Comparison of ENCODE assay signal across 8 mouse cellular contexts in the genomic region with DNA sequence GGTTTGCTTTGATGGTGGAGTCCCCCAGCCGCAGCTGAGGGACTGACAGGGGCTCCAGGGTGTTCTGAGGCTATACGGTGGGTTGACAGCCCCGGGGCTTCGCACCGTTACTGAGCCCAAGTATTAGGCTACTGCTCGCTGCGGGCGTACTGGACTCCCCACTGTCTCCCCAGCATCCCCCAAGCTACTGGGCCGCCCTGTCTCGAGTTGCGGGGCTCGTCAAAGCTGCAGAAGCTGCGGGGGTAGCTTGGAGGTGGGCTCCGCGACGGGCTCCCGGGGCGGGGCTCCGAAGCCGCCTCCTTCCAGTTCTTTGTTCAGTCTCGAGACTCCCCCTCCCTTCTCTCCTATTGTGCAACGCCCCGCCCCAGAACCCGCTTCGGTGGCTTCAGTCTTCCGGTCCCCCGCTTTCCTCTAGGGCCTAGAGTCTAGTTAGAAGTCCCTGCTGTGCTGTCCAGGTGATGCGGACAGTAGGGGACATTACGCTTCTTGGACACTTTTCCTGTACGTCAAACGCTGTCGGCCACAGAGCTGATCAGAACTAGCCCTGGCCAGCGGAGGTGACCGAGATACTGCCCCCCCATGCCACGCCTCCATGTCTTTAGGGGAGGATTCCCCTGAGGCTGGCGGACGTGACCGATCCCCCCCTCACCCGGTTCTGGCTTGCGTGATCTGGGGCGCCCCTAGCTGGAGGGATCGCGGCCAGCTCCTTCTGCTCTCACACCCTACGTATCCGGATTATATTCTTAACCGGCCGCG. TPM values are rescaled to one million over a fixed set of nuclear protein-coding genes. Genes with fewer than 3 reads are reported as not detected.
DNase-seq lines count a peak whose midpoint lies in the region; ATAC-seq lines count a peak whose summit lies in the region.

No protein-coding gene starts in this region.

- no peaks in the 10 kb centered on the region for H3K27me3 ChIP-seq in hindbrain, embryonic 10.5 days (ENCODE audit: insufficient read depth, poor library complexity, severe bottlenecking)

- H3K27ac ChIP-seq in hindbrain, embryonic 10.5 days: peak overlapping the region; percentile 99

- DNase-seq in MEL-GATA-1-ER (ENCODE audit: extremely low read depth, low read depth): peak; percentile 70
- DNase-seq in cerebellum, adult 8-10 months: peak; percentile 73
- DNase-seq in hindbrain, embryonic 10.5 days (ENCODE audit: low spot score): peak; percentile 88
- DNase-seq in layer of hippocampus, postnatal 14 days (ENCODE audit: low spot score in 2 of 2): peak; percentile 73 to 80
- peak; percentile 93 for DNase-seq in lung, postnatal 10 days
- DNase-seq in ovary, postnatal 14 days (ENCODE audit: low spot score): peak; percentile 56
- peak; percentile 88 to 89 for DNase-seq in thymus, postnatal 10 days (ENCODE audit: low spot score in 2 of 2)

- peak overlapping the region; percentile 93 for H3K4me3 ChIP-seq in hindbrain, embryonic 10.5 days

- peaks cover 22% of the 10 kb centered on the region for H3K4me1 ChIP-seq in hindbrain, embryonic 10.5 days (replicated peaks)

- H3K36me3 ChIP-seq in hindbrain, embryonic 10.5 days: peaks cover 33% of the 10 kb centered on the region

- WGBS in hindbrain, embryonic 10.5 days: under 1% methylated on average over 48 of the region's 48 CpGs

- peak; percentile 66 for ATAC-seq in frontal cortex, adult (ENCODE audit: low TSS enrichment)

- no peaks in the 10 kb centered on the region for H3K9me3 ChIP-seq in hindbrain, embryonic 10.5 days

RNA-seq across cellular contexts. Expression of gene Ccng2, which starts 1.0 kb away (rescaled TPM):
- 50.9 and 67.0 TPM in 2 replicates for polyA plus RNA-seq in hindbrain, embryonic 10.5 days (2016; fragmentation: Nextera tagmentation; extraction: Ambion mirVana)
- total RNA-seq in layer of hippocampus, postnatal 14 days (2021): 10 to 100 TPM; 46.4 to 49.9 TPM

Comparison
In these comparisons a context has a peak if more than half of its experiments do, and no peak if none do; other contexts are left out.
1. Peak in every context shown above with its lines: DNase-seq, ATAC-seq, H3K4me3 ChIP-seq and H3K27ac ChIP-seq.